Mouse (Mus musculus) right cerebral cortex, postnatal 4 days (tissue): ENCODE results near the gene Ccdc169.
"Not testable (repeated sequence)": the region's sequence is repeated elsewhere in the genome, so short reads cannot be mapped to it uniquely, and the experiment has no call there.

Experiments used
- DNase-seq: peaks from one replicate; pipeline ENCODE4 v3.0.0-alpha.2; 2022

The Ccdc169 gene

GRCm38 (mm10) chr3:55203621-55204020, 66.5 kb downstream of the Ccdc169 start:
- DNase-seq: not testable (repeated sequence)

- no peak for DNase-seq
Observed at GRCm38 (mm10) chr3:55206413-55206812, 69.3 kb downstream of the Ccdc169 start.

GRCm38 (mm10) chr3:55207665-55208064, 70.5 kb downstream of the Ccdc169 start:
- no peak for DNase-seq

- DNase-seq: no peak
Observed at GRCm38 (mm10) chr3:55212254-55212653, 75.1 kb downstream of the Ccdc169 start.

GRCm38 (mm10) chr3:55213785-55214184, 76.6 kb downstream of the Ccdc169 start:
- DNase-seq: no peak

GRCm38 (mm10) chr3:55214413-55214812, 77.3 kb downstream of the Ccdc169 start:
- no peak for DNase-seq

- DNase-seq: peak; percentile 32
Observed at GRCm38 (mm10) chr3:55222502-55222901, 85.4 kb downstream of the Ccdc169 start.
